Mouse (Mus musculus): ENCODE results near the gene Bcas1. TPM values are rescaled to one million over a fixed set of nuclear protein-coding genes. Genes with fewer than 3 reads are reported as not detected.

The Bcas1 gene
- polyA plus RNA-seq, 1 experiment from 2014 or later: 2.5 TPM

DNA sequence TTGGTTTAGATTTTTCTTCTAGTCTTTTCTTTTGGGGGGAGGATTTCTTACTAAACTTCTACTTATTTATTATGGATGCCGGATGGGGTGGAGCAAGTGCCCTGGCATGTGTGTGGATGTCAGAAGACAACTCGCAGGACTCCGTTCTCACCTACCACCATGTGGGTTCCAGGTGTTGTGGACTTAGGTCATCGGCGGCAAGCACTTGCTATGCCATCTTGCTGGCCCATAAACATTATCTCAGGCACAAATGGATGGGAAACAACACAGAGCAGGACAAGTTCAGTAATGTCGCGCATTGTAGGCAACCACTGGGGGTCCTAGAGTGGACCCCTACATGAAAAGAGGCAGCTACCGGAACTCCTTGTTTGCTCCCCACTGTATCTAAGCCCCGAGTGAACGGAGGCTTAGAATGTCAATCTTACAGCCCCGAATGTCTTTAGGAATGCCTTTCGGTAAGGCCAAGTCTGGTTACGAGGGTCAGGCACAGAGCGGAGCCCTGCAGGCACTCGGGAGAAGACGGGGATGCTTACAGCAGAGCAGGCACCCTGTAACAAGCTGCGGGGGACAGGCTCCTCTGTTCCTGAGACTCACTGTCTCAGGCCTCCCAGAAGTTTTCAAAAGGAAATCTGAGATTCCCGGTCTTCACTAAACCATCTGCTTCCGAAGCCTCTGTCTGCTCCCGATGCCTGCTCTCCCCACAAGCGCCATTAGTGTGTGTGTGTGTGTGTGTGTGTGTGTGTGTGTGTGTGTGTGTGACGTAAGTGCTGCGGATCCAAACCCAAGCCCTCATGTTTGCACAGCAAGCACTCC, 16.8 kb downstream of the Bcas1 start:
- no peak overlapping the region for H3K27ac ChIP-seq (replicated peaks; ENCODE audit: low read depth, low read length)
- no peaks in the 10 kb centered on the region for H3K36me3 ChIP-seq (ENCODE audit: control insufficient read depth, insufficient read depth, low read length)
- WGBS: 18% methylated on average over 23 of the region's 23 CpGs
- ATAC-seq (ENCODE audit: low read depth): peak; percentile 24; the same call in 1 of the 2 replicates
- no peaks in the 10 kb centered on the region for H3K27me3 ChIP-seq (replicated peaks; ENCODE audit: control insufficient read depth, insufficient read depth, low read length)
- DNase-seq (ENCODE audit: low spot score): peak; percentile 35
- peak overlapping the region; percentile 3; the same call in 1 of the 2 replicates for H3K4me3 ChIP-seq (ENCODE audit: low read depth, low read length)
- H3K4me2 ChIP-seq (ENCODE audit: low read depth, low read length): peak overlapping the region; percentile 47
- peak overlapping the region; percentile 5; the same call in 1 of the 2 replicates for H3K9ac ChIP-seq (ENCODE audit: low read depth, low read length)
- H3K4me1 ChIP-seq (ENCODE audit: control insufficient read depth, insufficient read depth, low read length): peaks cover 13% of the 10 kb centered on the region; the same call in 1 of the 2 replicates
- H3K9me3 ChIP-seq (ENCODE audit: control insufficient read depth, low read length): no peaks in the 10 kb centered on the region

DNA sequence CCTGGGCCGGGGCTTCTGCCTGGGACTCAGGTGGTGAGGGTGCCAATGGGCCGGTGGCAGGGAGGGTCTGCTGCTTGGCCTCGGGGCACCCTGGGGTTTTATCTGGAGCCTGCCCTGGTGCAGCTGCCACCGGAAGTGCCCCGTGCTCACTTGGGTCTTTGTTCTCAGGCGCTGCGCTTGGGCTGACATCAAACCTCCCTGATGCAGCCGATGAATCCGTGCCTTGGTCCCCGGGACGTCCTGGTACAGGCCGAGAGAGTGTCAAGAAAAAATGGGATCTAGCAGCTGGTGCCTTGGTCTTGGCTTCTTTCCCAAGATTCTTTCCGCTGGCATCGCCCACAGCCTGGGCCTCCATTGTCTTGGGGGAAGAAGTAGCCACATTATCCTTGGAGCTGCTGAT, 21.2 kb downstream of the Bcas1 start:
- H3K4me2 ChIP-seq (ENCODE audit: low read depth, low read length): no peak overlapping the region
- ATAC-seq (ENCODE audit: low read depth): no peak
- peaks cover 14% of the 10 kb centered on the region; the same call in 1 of the 2 replicates for H3K4me1 ChIP-seq (ENCODE audit: control insufficient read depth, insufficient read depth, low read length)
- H3K9ac ChIP-seq (ENCODE audit: low read depth, low read length): no peak overlapping the region
- no peaks in the 10 kb centered on the region for H3K27me3 ChIP-seq (replicated peaks; ENCODE audit: control insufficient read depth, insufficient read depth, low read length)
- WGBS: 75% methylated on average over 14 of the region's 14 CpGs
- no peak for DNase-seq (ENCODE audit: low spot score)
- H3K36me3 ChIP-seq (ENCODE audit: control insufficient read depth, insufficient read depth, low read length): no peaks in the 10 kb centered on the region
- H3K9me3 ChIP-seq (ENCODE audit: control insufficient read depth, low read length): no peaks in the 10 kb centered on the region
- no peak overlapping the region for H3K27ac ChIP-seq (replicated peaks; ENCODE audit: low read depth, low read length)
- no peak overlapping the region for H3K4me3 ChIP-seq (ENCODE audit: low read depth, low read length)

DNA sequence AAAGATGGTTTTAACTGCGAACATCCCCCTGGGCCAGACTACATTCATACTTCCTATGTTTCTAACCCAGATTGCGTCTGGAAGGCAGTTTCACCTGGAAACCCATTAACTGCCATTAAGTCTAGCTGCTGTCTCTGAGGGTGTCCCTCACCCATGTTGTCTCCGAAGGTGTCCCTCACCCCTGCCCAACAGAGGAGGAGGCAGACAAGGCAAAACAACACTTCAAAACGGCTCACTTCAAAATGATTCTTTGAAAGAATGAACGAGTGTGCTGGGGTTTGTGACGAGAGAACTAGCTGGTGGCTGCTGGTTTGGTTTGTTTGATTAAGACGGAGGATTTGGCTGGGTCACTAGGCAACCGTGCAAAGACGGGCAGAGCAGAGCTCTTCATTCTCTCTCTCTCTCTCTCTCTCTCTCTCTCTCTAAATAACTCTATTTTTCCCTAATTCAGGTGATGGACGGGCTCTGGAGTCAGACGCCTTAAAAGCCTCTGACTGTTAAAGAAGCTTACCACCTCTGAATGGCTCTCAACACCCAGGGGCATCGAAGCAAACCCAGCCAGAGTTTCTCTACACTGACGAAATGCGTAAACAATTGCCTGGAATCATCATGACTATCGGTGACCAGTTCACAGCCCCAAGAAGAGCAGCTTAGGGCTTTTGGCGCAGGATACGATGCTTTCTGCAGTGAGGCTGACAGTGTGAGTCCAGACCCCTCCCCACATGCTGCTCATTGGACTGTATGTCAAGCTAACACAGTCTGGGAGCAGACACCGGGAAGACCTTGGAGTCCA, 22.7 kb downstream of the Bcas1 start:
- WGBS: 30% methylated on average over 18 of the region's 18 CpGs
- H3K4me2 ChIP-seq (ENCODE audit: low read depth, low read length): peak overlapping the region; percentile 23; the same call in 1 of the 2 replicates
- H3K4me1 ChIP-seq (ENCODE audit: control insufficient read depth, insufficient read depth, low read length): peaks cover 22% of the 10 kb centered on the region; the same call in 1 of the 2 replicates

DNA sequence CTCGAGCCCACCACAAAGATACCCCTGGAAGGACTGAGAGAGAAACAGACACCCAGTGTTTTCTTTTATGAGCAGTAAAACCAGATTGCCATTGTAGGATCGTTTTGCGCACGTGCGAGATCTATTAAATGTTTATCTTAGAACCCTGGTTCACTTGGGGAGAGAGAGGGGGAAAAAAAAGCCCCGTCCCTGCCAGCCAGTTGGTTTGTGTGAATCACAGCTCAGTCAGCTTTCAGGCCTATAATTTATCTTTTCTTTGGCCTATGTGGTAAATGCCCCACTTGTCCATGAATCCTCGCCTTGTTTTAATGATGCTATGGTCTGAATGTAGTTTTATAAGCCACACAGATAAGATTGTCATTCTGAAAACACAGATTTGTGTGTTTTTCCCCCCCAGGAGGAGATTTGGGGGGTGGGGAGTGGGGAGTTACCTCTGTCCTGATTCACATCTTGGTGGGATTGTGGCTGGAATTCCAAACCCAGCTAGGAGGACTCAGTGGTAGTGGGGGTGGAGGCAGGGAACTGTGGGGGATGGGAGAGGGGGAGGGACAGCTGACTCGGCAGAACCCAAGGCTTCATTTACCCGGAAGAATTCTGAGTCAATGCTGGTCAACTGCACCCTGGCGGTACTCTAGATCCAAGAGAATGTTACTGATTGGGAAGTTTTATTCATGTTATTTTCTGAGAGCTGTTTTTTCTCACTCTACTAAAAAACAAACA, 23.8 kb downstream of the Bcas1 start:
- DNase-seq (ENCODE audit: low spot score): peak; percentile 35
- Histone ChIP-seq H3K9ac (ENCODE audit: low read depth, low read length) (no peak overlapping the region), H3K9me3 (ENCODE audit: control insufficient read depth, low read length) (no peaks in the 10 kb centered on the region), H3K36me3 (ENCODE audit: control insufficient read depth, insufficient read depth, low read length) (no peaks in the 10 kb centered on the region), H3K27me3 (replicated peaks; ENCODE audit: control insufficient read depth, insufficient read depth, low read length) (no peaks in the 10 kb centered on the region), H3K27ac (replicated peaks; ENCODE audit: low read depth, low read length) (no peak overlapping the region), H3K4me2 (ENCODE audit: low read depth, low read length) (no peak overlapping the region), H3K4me1 (ENCODE audit: control insufficient read depth, insufficient read depth, low read length) (peaks cover 22% of the 10 kb centered on the region; the same call in 1 of the 2 replicates), H3K4me3 (ENCODE audit: low read depth, low read length) (no peak overlapping the region)
- no peak for ATAC-seq (ENCODE audit: low read depth)
- WGBS: 32% methylated on average over 10 of the region's 10 CpGs

More for the DNA sequence above, 22.7 kb downstream of the Bcas1 start:
- H3K9me3 ChIP-seq (ENCODE audit: control insufficient read depth, low read length): no peaks in the 10 kb centered on the region
- 0 out of 2 replicates have a peak overlapping the region, but pooled peaks have one; percentile 10 for H3K9ac ChIP-seq (ENCODE audit: low read depth, low read length)
- H3K27ac ChIP-seq (replicated peaks; ENCODE audit: low read depth, low read length): no peak overlapping the region; the same call in 1 of the 2 replicates
- ATAC-seq (ENCODE audit: low read depth) (no peak), DNase-seq (ENCODE audit: low spot score) (peak; percentile 17)
- no peaks in the 10 kb centered on the region for H3K27me3 ChIP-seq (replicated peaks; ENCODE audit: control insufficient read depth, insufficient read depth, low read length)
- no peak overlapping the region for H3K4me3 ChIP-seq (ENCODE audit: low read depth, low read length)
- no peaks in the 10 kb centered on the region for H3K36me3 ChIP-seq (ENCODE audit: control insufficient read depth, insufficient read depth, low read length)

DNA sequence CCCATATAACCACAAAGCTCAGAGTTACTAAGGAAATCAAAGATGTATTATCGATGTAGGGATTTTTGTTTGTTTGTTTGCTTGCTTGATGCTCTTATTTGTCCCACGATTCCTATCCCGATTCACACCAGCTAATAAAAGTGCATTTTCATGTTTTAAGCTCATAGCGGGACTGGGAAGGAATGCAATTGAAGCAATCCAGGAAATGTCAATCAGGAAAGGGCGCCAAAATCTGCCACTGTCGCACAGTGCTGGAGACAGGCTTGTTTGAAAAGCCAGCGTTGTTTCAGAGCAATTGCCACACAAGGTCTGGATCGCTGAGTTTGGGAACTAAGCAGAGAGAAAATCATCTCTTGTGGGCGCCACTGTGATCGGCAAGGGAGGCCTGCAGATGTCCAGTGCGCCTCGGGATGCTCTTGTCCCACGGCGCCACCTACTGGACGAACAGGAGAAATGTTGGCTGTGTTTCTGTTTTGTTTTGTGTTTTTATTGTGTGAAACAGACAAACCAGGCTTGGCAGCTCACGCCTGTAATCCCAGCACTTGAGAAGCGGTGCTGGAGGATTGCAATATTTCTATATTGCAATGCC, 26.3 kb downstream of the Bcas1 start:
- no peaks in the 10 kb centered on the region for H3K9me3 ChIP-seq (ENCODE audit: control insufficient read depth, low read length)
- peak overlapping the region; percentile 52 for H3K27ac ChIP-seq (replicated peaks; ENCODE audit: low read depth, low read length)
- H3K9ac ChIP-seq (ENCODE audit: low read depth, low read length): peak overlapping the region; percentile 61
- ATAC-seq (ENCODE audit: low read depth): peak; percentile 66
- 1% methylated on average over 17 of the region's 17 CpGs for WGBS
- no peaks in the 10 kb centered on the region for H3K36me3 ChIP-seq (ENCODE audit: control insufficient read depth, insufficient read depth, low read length)
- H3K4me3 ChIP-seq (ENCODE audit: low read depth, low read length): peak overlapping the region; percentile 37
- peak; percentile 87 for DNase-seq (ENCODE audit: low spot score)
- H3K4me2 ChIP-seq (ENCODE audit: low read depth, low read length): peak overlapping the region; percentile 86
- peaks cover 20% of the 10 kb centered on the region; the same call in 1 of the 2 replicates for H3K4me1 ChIP-seq (ENCODE audit: control insufficient read depth, insufficient read depth, low read length)
- no peaks in the 10 kb centered on the region for H3K27me3 ChIP-seq (replicated peaks; ENCODE audit: control insufficient read depth, insufficient read depth, low read length)

DNA sequence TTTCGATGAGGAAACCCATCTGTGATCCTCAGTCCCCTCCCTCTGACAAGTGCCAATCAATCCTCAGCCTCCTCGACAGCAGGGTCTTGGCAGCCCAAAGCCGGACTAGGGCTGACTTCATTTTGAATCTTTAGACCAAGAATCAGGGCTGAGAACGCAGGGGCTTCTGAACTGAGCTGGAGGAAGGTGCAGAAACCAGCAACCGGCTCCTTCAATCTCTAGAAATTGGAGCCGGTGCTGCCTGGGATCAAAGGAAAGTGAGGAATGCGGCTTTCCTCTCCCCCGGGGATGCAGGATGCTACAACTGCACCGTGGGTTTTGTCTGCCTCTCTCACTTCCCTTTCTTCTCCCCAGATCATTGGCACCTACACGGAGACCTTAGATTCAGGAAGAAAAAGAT, 27.0 kb downstream of the Bcas1 start:
- H3K4me3 ChIP-seq (ENCODE audit: low read depth, low read length): peak overlapping the region; percentile 37
- peak overlapping the region; percentile 2; the same call in 1 of the 2 replicates for H3K9ac ChIP-seq (ENCODE audit: low read depth, low read length)
- DNase-seq (ENCODE audit: low spot score) (peak; percentile 20), ATAC-seq (ENCODE audit: low read depth) (no peak)
- no peaks in the 10 kb centered on the region for H3K9me3 ChIP-seq (ENCODE audit: control insufficient read depth, low read length)
- no peaks in the 10 kb centered on the region for H3K36me3 ChIP-seq (ENCODE audit: control insufficient read depth, insufficient read depth, low read length)
- H3K4me2 ChIP-seq (ENCODE audit: low read depth, low read length): peak overlapping the region; percentile 86
- no peak overlapping the region for H3K27ac ChIP-seq (replicated peaks; ENCODE audit: low read depth, low read length)
- 2% methylated on average over 10 of the region's 10 CpGs for WGBS
- H3K27me3 ChIP-seq (replicated peaks; ENCODE audit: control insufficient read depth, insufficient read depth, low read length): no peaks in the 10 kb centered on the region
- H3K4me1 ChIP-seq (ENCODE audit: control insufficient read depth, insufficient read depth, low read length): peaks cover 17% of the 10 kb centered on the region; the same call in 1 of the 2 replicates

DNA sequence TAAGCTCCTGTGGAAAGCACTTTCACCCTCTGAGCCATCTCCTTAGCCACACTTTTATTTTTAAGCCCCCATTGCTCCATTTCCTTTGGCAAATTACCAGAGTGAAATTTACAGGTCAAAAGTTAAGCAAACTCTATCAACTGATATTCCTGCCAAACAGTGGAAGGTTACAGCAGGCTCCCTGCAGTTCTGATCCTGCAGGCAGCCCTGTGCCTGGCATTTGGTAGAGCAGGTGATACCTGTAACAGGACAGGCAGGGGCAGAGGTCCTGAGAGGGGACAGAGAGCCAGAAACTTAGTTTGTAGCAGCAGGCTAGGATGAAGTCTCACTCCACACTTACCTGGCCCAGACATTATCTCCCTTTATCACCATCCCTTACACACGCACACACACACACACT, 35.7 kb downstream of the Bcas1 start:
- Histone ChIP-seq H3K4me2 (ENCODE audit: low read depth, low read length) (no peak overlapping the region), H3K36me3 (ENCODE audit: control insufficient read depth, insufficient read depth, low read length) (no peaks in the 10 kb centered on the region), H3K27me3 (replicated peaks; ENCODE audit: control insufficient read depth, insufficient read depth, low read length) (no peaks in the 10 kb centered on the region), H3K4me3 (ENCODE audit: low read depth, low read length) (no peak overlapping the region), H3K4me1 (ENCODE audit: control insufficient read depth, insufficient read depth, low read length) (no peaks in the 10 kb centered on the region), H3K9ac (ENCODE audit: low read depth, low read length) (no peak overlapping the region), H3K9me3 (ENCODE audit: control insufficient read depth, low read length) (no peaks in the 10 kb centered on the region), H3K27ac (replicated peaks; ENCODE audit: low read depth, low read length) (no peak overlapping the region)
- 83% methylated on average over 1 of the region's 1 CpGs for WGBS
- ATAC-seq (ENCODE audit: low read depth): no peak
- no peak for DNase-seq (ENCODE audit: low spot score)

DNA sequence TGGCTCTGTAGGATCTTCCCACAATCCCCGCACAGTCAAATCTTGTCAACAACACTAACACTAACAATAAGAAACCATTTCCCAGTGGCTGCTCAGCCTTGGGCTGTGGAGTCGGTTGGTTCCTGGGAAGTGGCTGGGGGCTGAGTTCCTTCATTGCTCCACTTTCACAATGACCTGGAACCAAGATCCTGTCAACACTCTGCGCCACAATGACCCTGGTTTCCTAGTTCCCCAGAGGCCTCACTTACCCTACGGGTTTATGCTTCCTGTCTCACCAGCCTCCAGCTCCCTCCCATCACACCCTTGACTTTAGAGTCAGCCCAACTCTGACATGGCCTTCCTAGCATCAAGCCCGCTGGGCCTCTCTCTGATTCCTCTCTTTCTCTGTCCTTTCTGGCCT, 39.3 kb downstream of the Bcas1 start:
- WGBS: 67% methylated on average over 5 of the region's 5 CpGs

More for the DNA sequence above, 39.3 kb downstream of the Bcas1 start:
- Histone ChIP-seq H3K9me3 (ENCODE audit: control insufficient read depth, low read length) (no peaks in the 10 kb centered on the region), H3K27ac (replicated peaks; ENCODE audit: low read depth, low read length) (no peak overlapping the region), H3K9ac (ENCODE audit: low read depth, low read length) (no peak overlapping the region), H3K4me2 (ENCODE audit: low read depth, low read length) (no peak overlapping the region), H3K27me3 (replicated peaks; ENCODE audit: control insufficient read depth, insufficient read depth, low read length) (no peaks in the 10 kb centered on the region), H3K4me1 (ENCODE audit: control insufficient read depth, insufficient read depth, low read length) (no peaks in the 10 kb centered on the region), H3K4me3 (ENCODE audit: low read depth, low read length) (no peak overlapping the region), H3K36me3 (ENCODE audit: control insufficient read depth, insufficient read depth, low read length) (no peaks in the 10 kb centered on the region)
- no peak for DNase-seq (ENCODE audit: low spot score)
- ATAC-seq (ENCODE audit: low read depth): no peak
